Mouse (Mus musculus): ENCODE measurements around the gene Cyp2s1. TPM values are rescaled to one million over a fixed set of nuclear protein-coding genes. Genes with fewer than 3 reads are reported as not detected.
"Not testable (repeated sequence)": the region's sequence is repeated elsewhere in the genome, so short reads cannot be mapped to it uniquely, and the experiment has no call there.

Cyp2s1 gene
- total RNA-seq, 2 experiments from 2014 or later, result 0.57 to 0.69 TPM

GRCm38 (mm10) chr7:25812195-25812594 is 4.5 kb downstream of the Cyp2s1 start:
- no peak for DNase-seq (ENCODE audit: low spot score in 2 of 2)

DNA sequence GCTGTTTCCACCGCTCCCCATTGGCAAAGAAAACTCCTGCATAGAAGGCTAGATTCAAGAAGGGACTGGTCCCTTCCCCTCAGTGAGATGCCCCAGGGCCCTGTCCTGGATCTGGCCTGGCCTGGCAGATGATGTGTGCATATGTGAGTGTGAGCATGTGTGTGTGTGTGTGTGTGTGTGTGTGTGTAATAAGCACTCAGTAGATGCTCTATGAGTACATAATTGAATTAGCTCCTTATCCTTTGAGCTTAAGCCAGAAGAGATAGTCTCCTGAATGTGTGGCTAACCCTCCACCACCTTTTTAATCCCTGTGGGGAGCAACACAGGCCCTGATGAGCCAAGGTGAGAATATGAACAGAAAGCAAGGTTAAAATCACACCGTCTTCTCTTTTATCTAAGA is 5.0 kb downstream of the Cyp2s1 start:
- no peak for DNase-seq (ENCODE audit: low spot score in 2 of 2)

- peak; percentile 61 to 75 for DNase-seq (ENCODE audit: low spot score in 2 of 2)
Observed at GRCm38 (mm10) chr7:25805631-25806343, 10.9 kb downstream of the Cyp2s1 start.

DNA sequence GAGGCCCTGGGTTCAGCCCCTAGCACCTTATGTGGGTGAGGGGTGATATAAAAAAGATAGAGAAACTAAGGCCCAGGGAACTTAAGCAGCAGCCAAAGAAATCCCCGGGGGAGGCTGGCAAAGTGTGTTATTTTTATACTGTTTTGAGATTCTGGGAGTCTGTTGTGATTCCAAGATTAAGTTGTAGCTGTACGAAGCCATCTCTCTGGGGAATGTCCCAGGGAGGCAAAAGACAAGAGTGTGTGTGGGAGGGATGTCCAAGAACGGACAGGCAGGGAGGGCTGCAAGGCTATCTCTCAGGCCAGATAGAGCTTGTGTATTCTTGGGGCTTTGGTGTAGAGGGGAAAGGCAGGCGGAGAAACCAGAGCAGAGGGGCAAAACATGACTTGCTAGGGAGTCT is 11.9 kb downstream of the Cyp2s1 start:
- DNase-seq (ENCODE audit: low spot score in 2 of 2), result no peak

GRCm38 (mm10) chr7:25803460-25803859 is 13.3 kb downstream of the Cyp2s1 start:
- DNase-seq (ENCODE audit: low spot score in 2 of 2), result no peak

- peak; percentile 78 to 90 for DNase-seq (ENCODE audit: low spot score in 2 of 2)
Observed at GRCm38 (mm10) chr7:25802241-25803125, 14.2 kb downstream of the Cyp2s1 start.

- no peak for DNase-seq (ENCODE audit: low spot score in 2 of 2)
Observed at GRCm38 (mm10) chr7:25801031-25801430, 15.7 kb downstream of the Cyp2s1 start.

- DNase-seq (ENCODE audit: low spot score in 2 of 2), result no peak
Observed at GRCm38 (mm10) chr7:25799369-25799768, 17.3 kb downstream of the Cyp2s1 start.

DNA sequence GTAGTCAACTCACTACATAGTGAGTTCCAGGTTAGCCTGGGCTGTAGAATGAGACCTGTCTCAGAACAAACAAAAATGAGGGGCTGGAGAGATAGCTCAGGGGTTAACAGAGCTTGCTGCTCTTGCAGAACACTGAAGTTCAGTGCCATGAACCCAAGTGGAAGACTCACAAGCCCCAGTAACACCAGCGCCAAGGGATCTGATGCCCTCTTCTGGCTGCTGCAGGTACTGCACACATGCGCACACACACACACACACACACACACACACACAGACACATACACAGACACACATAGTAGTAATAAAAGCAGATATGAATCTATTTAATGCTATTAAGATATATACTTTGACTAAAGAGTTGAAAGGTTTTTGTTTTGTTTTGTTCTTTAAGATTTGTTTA is 18.2 kb downstream of the Cyp2s1 start:
- no peak for DNase-seq (ENCODE audit: low spot score in 2 of 2)

GRCm38 (mm10) chr7:25794775-25795174 is 21.9 kb downstream of the Cyp2s1 start:
- DNase-seq (ENCODE audit: low spot score in 2 of 2), result no peak

GRCm38 (mm10) chr7:25793679-25794078 is 23.0 kb downstream of the Cyp2s1 start:
- no peak for DNase-seq (ENCODE audit: low spot score in 2 of 2)

- not testable (repeated sequence) for DNase-seq (ENCODE audit: low spot score in 2 of 2)
Observed at GRCm38 (mm10) chr7:25792966-25793365, 23.7 kb downstream of the Cyp2s1 start.

- no peak for DNase-seq (ENCODE audit: low spot score in 2 of 2)
Observed at GRCm38 (mm10) chr7:25790615-25791014, 26.1 kb downstream of the Cyp2s1 start.

- DNase-seq (ENCODE audit: low spot score in 2 of 2), result no peak
Observed at GRCm38 (mm10) chr7:25789129-25789440, 27.6 kb downstream of the Cyp2s1 start.

DNA sequence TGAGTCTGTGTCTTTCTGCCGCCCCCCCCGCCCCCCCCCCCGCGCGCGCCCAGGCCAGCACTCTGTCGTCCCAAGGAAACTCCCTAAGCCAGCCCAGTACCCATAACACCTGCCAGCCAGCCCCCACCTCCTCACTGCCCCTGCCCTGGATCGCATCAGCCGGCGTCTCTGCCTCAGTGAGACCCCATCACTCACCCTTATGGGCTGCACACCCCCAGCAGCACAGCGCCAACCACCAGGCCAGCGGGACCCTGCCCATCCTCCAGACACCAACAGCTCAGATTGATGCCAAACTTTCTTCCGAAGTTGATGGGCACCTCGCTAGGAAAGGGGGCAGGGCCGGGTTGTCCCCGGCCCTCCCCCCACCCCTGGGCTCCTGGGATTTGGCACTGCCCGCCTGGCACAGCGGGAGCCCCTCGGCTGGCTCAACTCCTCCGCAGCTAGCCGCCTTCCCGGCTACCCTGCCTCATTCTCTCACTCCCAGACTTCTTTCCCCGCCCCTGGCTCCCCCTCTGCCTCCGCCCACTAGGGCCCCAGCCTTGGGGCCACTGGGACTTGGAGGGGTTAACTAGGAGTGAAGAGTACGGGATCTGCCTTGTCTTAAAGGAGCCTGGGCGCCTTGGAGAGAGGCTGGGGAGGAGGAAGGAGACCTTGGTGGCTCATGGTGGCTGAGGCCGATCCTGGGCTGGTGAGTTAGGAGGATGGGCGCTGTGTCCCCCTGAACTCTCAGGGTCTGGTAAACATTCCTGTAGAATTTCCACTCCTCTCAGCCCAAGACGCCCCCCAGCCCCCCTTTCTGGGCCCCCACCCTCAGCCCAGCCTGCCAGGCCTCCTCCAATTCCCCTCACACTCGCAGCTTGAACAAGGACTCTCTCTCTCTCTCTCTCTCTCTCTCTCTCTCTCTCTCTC is 28.2 kb downstream of the Cyp2s1 start, which contains the start of gene Axl:
Axl (minus strand) TSS at position 486 of the 909 bp plus-strand sequence.
- DNase-seq (ENCODE audit: low spot score in 2 of 2), result peak; percentile 71 to 83

GRCm38 (mm10) chr7:25787456-25788219 is 29.1 kb downstream of the Cyp2s1 start:
- no peak for DNase-seq (ENCODE audit: low spot score in 2 of 2)

GRCm38 (mm10) chr7:25786974-25787373 is 29.7 kb downstream of the Cyp2s1 start:
- no peak for DNase-seq (ENCODE audit: low spot score in 2 of 2)

DNA sequence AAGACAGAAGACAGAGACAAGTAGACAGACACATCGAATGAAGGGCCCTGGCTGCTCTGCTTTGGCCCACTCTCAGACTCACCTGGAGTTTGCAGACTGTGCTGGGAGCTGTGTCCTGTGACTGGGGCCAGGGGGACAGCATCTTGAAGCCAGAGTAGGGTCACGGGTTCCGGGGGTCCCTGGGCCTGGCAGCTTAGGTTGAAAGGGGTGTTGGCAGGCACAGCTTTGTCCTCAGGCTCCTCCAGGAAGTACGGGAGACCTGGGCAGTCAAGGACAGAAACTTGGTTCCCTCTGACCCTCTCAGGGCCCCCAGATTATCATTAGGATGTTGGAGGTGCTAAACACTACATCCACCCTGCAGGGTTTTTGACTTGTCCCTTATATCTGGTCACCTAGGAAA is 31.0 kb downstream of the Cyp2s1 start:
- DNase-seq (ENCODE audit: low spot score in 2 of 2), result no peak

GRCm38 (mm10) chr7:25784808-25785207 is 31.9 kb downstream of the Cyp2s1 start:
- DNase-seq (ENCODE audit: low spot score in 2 of 2), result no peak

GRCm38 (mm10) chr7:25783746-25784145 is 33.0 kb downstream of the Cyp2s1 start:
- no peak for DNase-seq (ENCODE audit: low spot score in 2 of 2)

DNA sequence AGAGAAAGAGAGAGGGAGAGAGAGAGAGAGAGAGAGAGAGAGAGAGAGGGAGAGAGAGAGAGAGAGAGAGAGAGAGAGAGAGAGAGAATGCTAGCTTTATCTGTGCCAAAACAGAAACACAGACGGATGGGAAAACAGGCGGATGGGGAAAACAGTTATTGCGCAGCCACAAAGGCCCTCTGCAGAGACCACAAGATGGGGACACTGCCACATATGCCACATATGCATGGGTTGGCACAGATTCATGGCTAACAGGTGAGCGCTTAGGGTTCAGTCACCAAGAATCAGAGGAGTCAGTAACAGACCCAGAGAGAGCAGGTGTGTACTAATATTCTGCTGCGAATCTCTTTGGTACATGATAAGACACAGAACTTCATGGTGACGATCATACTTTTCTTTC is 34.0 kb downstream of the Cyp2s1 start:
- DNase-seq (ENCODE audit: low spot score in 2 of 2), result no peak
